Mouse (Mus musculus): ENCODE results near the gene Ginm1.

Gene Ginm1

DNA sequence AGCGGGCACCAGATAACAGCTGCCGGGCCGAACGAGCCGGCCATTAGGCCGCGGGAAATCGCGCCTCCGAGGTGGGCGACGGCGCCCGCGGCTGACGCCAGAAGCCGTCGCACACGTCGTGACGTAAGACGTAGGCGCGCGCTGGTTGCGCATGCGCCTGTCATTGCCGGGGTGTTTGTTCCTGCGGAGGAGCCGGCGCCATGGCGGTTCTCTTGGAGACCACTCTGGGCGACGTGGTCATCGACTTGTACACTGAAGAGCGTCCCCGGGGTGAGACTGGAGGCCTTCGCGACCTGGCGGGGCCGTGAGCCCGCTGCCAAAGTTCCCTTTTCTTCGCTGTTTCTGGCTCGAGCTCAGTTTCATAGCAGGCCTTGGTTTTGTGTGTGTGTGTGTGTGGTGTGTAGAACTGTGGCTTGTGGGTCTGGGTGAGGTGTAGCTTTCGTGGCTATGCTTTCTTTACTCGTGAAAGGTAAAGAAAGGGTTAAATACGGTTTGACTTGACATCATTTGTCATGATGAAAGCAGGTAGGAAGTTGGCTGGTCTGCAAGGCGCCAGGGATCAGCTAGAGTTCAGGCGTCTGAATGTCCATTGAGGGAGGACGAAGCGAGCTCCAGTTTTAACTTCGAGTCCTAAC is at the start of gene Ginm1, which contains the start of gene Ppil4:
Gene Ginm1 (minus strand): TSS at position 74 of the 635 bp plus-strand sequence.
Gene Ppil4 (plus strand): TSS at position 141 of the 635 bp plus-strand sequence.
- DNase-seq (ENCODE audit: low spot score) = peak; percentile 79

DNA sequence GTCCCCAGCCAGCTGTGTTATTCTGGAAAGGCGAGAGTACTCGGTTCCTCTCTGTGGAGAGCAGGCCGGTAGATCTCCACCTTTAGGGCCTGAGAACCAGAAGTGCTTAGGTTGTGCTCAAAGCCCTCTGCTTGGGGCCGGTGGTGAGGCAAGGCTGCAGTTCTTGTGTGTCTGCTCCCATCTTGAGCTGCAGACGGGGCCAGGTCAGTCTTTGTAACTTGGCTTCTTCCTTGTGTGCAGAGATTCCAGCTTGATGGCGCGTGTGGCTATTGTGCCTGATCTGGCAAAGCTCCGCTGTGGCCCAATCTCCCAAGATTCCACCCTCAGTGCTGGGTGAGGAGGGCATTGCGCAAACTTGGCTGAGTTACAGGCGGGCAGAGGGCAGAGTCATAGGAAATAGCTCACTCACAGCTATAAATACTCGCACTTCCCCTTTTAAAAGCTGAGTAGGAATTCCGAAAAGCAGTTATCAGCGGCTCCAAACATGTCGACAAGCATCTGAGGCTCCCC is 49.0 kb upstream of the Ginm1 start:
- DNase-seq (ENCODE audit: low spot score) = peak; percentile 50

DNA sequence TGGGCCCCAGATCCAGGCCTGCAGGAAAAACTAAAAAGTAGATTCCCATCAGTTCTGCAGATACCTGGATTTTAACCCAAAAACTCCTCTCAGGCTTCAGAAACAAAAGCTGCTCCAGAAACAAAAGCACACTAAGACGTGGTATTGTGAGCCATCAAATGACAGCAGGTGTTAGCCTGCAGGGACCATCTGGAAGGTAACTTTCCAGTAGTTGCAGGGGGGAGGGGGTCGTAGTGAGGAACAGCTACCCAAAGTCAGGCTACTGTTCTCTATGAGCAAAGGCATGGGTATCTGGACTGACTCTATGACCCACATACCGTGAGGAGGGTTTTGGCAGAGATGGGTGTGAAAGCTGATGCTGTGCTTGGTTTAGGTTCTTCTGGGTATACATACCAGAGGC is 48.2 kb upstream of the Ginm1 start:
- no peak for DNase-seq (ENCODE audit: low spot score)

DNA sequence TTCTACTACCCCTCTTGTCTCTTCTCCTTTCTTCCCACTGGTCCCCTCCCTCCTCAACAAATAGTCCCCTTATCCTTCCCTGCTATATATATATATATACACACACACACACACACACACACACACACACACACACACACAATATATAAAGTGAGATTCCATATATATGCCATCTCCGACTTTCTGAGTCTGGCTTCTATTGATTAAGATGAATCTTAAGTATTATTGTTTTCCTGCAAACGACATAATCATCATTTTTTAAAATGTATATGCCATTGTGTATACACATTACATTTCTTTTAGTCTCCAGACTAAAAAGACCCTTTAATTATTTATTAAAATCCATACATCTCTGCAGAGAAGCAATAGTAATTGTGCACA is 47.7 kb upstream of the Ginm1 start:
- DNase-seq (ENCODE audit: low spot score) = no peak

DNA sequence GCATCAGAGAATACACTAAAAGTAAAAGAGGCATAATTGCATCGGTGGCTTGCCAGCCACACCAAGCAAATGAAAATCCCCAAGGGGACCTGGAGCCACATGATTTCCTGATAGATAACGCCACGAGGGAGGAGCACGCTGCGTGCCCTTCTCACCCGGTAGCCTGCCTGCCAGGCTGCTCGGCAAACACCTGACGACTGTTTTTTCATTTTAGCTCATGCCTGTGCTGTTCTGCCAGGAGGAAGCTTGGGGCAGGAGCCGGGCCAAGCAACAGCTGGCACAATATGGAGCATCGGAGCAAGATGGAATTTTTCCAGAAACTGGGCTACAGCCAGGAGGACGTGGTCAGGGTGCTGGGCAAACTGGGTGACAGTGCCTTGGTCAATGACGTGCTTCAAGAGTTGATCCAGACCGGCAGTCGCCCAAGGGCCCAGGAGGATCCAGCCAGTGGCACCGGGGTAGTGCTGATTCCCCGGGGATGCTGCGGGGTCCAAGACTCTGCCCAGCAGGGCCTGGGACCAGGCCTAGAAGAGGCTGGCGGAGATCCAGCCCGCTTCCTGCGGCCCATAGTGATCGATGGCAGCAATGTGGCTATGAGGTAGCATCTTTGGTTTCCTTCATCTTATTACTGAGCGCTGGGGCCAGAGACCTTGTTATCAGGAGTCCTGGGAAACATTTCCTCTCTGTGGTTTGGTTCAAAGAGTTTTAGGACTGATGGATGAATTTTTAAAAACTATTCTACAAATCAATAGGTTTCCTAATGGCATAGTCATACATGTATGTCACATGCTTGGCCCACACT is 47.1 kb upstream of the Ginm1 start:
- no peak for DNase-seq (ENCODE audit: low spot score)

DNA sequence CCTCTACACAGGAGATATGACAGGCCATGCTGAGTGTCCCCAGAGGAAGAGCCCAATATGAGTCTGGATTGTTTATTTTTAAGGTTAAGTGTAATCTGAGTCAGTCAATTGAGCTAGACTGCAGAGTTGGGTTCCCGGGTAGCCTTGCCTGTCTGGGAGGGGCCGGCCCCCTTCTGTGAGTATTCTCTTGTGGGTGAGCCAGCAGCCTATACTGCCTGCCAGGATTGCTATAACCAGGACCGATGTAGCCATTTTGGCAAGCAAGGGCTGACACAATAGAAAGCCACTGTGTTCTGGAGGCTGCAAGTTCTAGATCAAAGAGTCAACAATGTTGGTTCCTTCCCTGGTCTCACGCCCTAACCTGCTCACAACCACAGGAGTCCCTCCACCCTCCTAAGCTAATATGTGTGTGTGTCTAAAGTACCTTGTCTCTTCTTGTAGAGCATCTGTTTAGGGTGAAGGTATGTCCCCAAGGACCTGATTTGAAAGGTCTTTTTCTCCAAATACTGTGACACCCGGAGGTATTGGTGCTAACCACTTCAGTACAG is 46.3 kb upstream of the Ginm1 start:
- DNase-seq (ENCODE audit: low spot score) = no peak

DNA sequence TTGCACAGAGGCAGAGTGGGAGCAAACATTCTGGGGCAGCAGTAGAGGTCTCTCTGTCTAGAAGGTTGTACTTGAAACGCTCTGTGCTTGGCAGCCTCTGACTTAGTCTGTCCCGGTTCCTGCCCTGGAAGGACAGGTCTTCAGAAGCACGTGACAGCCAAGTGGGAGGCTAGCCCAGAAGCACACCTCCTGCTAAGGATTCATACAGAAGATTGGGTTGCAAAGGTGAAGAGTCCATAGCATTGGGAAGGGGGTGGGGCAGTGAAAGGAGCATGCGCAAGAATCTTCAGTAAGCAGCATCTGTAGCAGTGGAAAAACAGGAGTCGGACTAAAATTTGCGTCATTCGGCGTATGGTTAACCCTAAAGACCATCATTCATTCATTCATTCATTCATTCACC is 45.4 kb upstream of the Ginm1 start:
- no peak for DNase-seq (ENCODE audit: low spot score)

DNA sequence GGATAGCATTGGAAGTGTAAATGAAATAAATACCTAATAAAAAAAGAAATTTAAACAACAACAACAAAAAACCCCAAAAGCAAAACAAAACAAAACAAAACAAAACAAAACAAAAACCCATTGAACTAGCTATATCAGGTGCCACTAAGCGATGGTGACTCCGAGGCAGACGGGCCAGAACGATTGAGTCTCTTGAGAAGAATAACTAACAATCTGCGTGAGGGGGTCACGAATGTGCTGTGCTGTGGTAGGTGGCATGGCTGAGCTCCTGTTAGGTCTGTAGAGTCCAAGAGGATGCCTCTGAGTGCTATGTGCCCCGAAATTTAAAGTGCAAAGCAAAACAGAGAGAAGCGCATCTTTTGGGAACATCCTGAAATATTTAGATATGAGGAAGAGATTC is 44.8 kb upstream of the Ginm1 start:
- no peak for DNase-seq (ENCODE audit: low spot score)

DNA sequence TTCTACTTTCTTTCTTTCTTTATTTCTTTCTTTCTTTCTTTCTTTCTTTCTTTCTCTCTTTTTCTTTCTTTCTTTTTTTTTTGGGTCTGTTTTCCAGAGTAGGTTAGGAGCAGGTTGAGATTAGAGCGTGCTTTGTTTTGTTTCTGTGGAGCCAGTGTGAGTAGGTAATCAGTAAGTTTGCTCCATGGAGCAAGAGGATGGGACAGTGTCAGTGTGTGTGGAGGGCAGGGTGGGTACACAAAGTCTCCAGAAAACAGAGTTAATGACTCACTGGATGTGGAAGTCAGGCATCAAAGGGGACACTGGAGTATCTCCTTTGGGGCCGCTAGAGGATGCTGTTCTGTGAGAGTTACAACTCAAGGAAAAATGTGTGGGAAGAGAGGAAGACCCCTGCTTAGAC is 44.3 kb upstream of the Ginm1 start:
- no peak for DNase-seq (ENCODE audit: low spot score)

DNA sequence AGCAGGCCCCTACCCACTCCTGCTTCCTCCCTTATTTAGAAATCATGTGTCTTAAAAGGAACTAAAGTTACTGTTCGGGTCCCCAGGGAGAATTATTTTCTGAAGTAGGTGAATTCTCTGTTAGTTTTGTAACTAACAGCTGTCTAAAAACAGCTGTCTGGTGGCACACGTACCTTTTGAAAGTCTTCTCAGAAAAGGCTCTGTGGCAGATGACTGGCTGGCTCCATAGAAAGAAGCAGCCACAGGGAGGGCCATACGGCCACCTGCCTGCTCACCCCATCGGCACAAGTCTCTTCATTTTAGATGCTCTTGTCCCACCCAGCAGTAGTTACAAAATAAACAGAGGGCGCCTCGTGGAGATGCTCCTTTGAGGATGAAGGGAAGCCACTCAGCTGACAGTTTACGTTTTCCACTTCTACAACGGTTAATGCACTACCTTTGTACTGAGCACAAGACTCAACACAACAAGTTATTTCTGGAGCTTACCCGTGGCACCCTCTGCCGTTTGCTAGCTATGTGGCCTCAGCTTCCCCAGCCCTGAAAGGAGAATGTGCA is 42.1 kb upstream of the Ginm1 start:
- DNase-seq (ENCODE audit: low spot score) = no peak

DNA sequence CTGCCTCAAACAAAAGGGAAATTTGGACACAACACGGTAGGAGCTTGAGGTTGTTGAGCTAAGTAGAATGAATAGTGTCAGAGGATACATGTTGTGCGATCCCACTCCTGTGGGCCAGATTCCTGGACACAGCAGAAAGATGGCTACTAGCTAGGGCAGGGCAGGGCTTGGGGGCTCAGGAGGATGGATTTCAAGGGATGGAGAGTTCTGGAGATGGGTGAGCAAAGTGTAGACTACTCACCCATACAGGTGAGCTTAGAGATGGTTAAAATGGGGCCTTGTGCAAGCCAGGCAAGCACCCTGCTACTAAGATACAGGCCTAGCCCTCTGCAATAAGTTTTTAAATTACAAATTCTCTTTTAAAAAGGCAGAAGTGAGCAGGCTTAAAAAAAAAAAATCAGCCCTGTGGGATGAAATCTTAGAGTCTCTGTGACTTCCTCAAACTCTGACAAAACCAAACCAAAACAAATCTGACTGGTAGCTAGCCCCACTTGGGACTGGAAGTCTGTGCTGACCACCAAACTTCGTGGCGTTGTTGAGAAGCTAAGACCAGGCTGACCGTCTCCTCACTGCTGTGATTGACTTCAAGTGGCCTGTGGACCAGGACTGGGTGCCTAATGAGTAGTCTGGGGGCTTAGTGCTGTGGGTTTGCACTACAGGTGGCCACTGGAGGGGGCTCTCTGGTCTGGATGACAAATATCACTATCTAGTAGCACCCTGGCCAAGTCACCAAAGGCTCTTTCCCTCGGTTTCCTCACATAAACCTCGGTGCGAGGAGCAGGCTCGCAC is 40.9 kb upstream of the Ginm1 start:
- no peak for DNase-seq (ENCODE audit: low spot score)

DNA sequence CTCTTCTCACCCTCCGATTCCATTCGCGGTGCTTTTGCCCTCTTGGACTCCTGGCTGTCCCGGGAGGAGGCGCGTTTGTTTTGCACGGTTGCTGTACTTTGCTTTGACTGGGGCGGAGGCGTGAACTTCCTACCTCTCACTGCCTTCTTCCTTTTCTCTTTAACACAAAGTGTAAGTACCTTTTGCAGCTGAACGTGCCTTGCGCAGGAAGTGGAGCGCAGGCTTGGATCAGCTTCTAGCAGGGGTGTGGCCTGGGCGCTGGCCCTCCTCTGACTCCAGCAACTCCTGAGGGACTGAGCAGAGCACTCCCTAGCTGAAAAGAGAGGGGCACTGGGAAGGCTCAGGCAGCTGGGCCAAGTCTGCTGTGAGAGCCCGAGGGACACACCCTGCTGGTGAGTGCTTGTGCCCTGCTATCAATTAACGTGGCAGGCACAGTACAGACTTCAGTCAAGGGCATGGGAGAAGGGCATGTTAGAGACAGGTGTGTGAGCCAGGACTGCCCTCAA is 39.6 kb upstream of the Ginm1 start, which contains the start of gene Zc3h12d:
Gene Zc3h12d (plus strand): TSS at position 300 of the 506 bp plus-strand sequence.
- DNase-seq (ENCODE audit: low spot score) = no peak

DNA sequence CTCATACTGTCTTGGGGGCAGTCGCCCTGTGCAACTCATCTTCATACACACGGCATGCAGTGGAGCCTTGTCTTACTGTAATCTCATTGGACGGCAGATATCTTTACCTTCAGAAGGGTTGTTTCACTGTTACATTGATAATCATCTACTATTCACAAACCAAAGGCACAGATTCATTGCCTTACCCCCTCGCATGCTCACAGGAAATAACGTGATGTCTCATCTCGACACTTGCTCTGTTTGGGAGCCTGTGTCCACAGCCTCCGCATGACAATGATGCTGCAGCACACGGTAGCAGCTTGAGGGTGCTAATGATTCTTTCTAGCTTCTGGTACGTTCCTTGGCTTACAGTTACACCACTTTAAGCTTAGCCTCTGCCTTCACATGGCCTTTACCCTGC is 33.5 kb upstream of the Ginm1 start:
- DNase-seq (ENCODE audit: low spot score) = no peak

DNA sequence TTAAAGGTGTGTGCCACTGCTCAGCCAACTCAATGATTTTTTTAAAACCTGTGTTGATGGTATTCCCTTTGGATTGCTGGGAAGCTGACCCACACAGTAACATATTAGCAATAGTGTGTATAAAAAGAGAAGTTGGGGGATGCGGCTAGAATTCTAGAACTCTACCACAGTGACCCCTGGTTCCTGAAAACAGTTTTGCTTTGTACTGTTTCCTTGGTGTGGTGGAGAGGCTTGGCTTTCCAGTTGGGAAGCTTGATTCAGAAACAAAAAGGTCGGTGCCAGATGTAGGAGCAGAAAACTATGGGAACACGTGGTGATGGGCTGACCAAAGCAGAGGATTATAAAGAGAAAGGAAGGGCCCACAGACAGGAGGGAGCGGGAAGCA is 32.6 kb upstream of the Ginm1 start:
- DNase-seq (ENCODE audit: low spot score) = no peak

DNA sequence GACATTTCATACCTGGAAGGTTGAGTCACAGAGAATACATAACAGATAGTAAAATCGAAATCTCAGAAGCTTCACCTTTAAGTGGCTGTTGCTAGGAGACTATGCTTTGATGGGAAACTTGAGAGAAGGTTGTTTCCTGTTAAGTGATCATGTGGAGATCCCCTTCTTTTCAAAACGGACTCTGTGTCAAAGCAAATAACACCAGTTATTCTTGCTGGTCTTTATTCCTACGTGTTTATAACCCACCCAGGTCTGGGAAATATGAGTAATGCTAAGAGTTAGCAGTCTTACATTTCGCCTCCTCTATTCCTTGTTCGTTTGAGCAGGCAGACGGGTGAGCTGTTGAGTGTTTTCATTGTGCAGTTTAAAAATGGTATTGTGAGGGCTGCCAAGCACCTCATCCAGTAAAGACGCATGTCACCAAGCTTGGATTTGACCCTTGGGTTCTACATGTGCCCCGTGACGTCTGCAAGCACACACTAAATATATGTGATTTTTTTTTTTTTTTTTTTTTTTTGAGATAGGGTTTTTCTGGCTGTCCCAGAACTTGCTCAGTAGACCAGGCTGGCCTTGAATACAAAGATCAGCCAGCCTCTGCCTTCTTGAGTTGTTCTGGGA is 32.1 kb upstream of the Ginm1 start:
- DNase-seq (ENCODE audit: low spot score) = no peak

DNA sequence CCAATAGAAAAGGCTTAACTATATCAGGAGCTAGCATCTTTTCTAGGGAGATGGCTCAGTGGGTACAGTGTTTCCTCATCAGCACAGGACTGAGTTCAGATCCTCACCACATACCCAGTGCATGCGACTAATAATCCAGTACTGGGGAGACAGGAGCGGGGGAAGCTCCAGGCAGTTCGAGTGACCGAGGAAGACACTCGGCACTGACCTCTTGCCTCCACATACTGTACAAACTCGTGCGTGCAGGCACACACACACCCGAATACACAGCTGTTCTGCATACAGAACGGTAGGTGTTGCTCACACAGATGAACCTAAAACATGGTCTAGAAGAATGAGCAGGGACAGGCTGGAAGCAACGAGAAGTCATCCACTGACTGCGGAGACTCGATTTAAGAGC is 29.4 kb upstream of the Ginm1 start:
- no peak for DNase-seq (ENCODE audit: low spot score)

DNA sequence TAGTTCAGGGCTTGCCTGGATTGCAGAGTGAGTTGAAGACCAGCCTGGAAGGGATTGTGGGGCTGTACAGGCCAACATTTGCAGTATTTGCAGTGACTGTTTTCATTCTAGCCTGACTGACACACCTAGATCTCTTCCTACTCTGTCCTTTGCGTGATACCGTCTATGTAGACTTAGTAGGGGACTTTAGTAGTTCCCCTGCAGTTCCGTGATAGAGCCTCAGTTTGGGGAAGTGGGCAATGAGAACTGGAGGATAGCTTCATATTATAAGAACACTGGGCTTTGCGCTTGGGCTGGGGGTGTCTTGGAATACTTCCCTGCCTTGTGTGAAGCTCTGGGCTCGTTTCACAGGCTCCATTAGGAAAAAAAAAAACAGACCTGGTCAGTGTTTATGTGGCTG is 27.5 kb upstream of the Ginm1 start:
- DNase-seq (ENCODE audit: low spot score) = no peak

DNA sequence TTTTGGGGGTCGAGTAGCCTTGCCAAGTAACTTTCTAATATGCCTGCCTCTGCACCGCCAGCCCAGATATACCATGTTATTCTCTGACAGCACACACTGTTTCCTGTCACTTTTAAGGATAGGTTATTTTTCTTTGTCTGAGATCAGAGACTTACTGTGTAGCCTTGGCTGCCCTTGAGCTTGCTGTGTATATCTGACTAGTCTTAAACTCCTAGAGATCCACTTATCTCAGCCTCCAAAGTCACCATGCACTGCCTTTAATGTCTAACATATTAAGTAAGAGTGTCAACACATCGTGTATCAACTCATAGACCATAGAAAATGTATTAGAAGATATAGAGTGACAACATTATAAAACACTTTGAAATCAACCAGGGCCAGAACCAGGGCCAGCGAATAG is 27.0 kb upstream of the Ginm1 start:
- no peak for DNase-seq (ENCODE audit: low spot score)

DNA sequence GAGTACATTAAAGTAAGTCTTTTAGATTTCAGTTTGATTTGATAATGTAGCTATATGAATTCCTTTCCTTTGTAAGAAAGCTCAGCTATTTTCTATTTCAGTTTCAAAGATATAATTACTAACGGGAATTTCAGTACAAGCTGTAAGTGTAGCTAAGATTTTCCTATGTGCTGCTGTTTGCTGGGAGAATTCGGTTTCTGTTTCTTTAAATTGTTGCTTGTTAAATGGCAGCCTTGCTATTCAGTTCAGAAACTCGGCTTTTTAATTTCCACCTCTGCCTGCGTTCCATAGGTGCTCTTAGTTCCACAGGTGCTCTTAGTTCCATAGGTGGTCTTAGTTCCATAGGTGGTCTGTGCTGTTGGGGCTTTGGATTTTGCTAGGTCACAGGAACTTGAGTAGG is 26.5 kb upstream of the Ginm1 start:
- DNase-seq (ENCODE audit: low spot score) = no peak

DNA sequence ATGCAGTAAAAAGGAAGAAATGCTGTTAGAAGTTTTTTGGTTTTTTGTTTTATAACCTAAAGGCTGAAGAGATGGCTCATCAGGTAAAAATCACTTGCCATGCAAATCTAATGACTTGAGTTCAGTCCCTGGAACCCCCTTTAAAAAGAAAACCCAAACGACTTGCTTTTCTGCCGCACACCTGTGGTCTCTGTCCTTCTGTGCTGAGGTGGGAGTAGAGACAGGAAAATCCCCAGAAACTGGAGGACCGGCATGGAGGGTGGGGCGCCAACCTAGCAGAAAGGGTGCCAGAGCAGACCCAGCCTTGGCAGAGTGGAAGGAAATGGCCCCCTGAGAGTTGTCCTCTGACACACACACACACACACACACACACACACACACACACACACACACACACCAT is 26.1 kb upstream of the Ginm1 start:
- no peak for DNase-seq (ENCODE audit: low spot score)

DNA sequence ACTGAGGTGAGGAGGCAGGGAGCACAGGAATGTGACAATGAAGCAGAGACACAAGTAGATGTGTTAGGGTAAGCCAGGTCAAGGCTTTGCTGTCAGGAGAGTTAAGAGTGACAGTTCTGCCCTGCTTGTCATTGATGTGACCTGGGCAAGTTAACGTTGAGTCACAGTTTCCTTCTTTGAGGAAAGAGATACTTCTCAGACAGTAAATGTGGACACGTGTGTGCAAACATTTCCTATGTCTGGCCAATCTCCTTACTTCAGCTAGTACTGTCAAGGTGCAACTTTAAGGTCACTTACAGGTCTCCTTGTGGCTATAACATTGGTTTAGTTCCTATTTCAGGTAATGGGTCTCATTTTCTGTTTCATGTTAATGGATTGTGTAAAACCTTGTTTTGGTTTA is 23.9 kb upstream of the Ginm1 start:
- no peak for DNase-seq (ENCODE audit: low spot score)

Data from ovary, adult 18-20 months (tissue).